ENCODE assay signal across 8 mouse cellular contexts in the genomic region with DNA sequence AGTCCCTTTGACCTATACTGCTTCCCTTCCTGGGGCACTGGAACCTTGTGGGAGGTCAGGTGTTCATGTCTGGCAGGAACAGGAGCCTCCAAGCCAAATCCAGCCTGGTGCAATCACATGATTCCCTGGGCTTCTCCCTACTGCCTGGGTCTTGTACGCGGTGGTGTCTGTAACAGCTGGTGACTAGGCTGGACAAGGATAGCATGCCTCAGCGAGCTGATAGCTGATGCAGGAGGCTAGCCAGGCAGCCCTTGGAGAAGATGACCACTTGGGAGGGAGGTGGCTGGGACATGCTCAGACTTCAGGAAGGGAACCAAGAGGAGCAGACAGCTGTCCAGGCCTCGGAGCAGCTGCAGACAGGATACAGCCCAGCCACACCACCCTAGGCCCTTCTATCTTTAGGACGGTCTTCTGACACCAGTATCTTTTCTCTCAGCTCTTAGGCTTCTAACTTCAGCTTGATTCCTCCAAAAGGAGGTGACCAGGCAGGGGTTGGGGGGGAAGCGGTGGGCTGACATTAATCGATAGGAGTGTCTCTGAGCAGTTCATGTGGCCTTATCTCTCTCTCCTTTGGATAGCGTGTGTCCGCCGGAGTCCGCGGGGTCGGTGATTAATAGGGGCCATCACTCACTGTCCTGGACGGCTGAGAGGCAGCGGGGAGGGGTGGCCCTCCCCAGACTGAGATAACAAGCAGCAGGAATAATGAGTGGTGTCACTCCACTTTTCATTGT. TPM values are rescaled to one million over a fixed set of nuclear protein-coding genes. Genes with fewer than 3 reads are reported as not detected.
DNase-seq lines count a peak whose midpoint lies in the region; ATAC-seq and TF ChIP-seq lines count a peak whose summit lies in the region.

No protein-coding gene starts in this region.

- H3K4me3 ChIP-seq in liver, embryonic 11.5 days (ENCODE audit: low read depth, low read length), result no peak overlapping the region
- H3K4me3 ChIP-seq in hindbrain, embryonic 16.5 days (ENCODE audit: low read length), result no peak overlapping the region
- no peak overlapping the region for H3K4me3 ChIP-seq in myocyte

- H3K4me2 ChIP-seq in liver, embryonic 11.5 days, result peak overlapping the region; percentile 20; the same call in 1 of the 2 replicates
- H3K4me2 ChIP-seq in hindbrain, embryonic 16.5 days (ENCODE audit: low read length), result no peak overlapping the region
- peak overlapping the region; percentile 71 for H3K4me2 ChIP-seq in myocyte (ENCODE audit: low read depth)

- peaks cover 37% of the 10 kb centered on the region for H3K4me1 ChIP-seq in liver, embryonic 11.5 days (replicated peaks; ENCODE audit: control insufficient read depth, insufficient read depth, low read length)
- peaks cover 37% of the 10 kb centered on the region for H3K4me1 ChIP-seq in hindbrain, embryonic 16.5 days (ENCODE audit: control insufficient read depth, insufficient read depth, low read depth, low read length)

- no peaks in the 10 kb centered on the region for H3K27me3 ChIP-seq in liver, embryonic 11.5 days (replicated peaks; ENCODE audit: control insufficient read depth, insufficient read depth, low read length)
- H3K27me3 ChIP-seq in hindbrain, embryonic 16.5 days (replicated peaks; ENCODE audit: control insufficient read depth, insufficient read depth, low read length), result no peaks in the 10 kb centered on the region
- H3K27me3 ChIP-seq in myocyte (ENCODE audit: control insufficient read depth, insufficient read depth, insufficient read length), result no peaks in the 10 kb centered on the region

- H3K9me3 ChIP-seq in liver, embryonic 11.5 days (ENCODE audit: control insufficient read depth, low read length), result no peaks in the 10 kb centered on the region
- H3K9me3 ChIP-seq in hindbrain, embryonic 16.5 days (ENCODE audit: control insufficient read depth, low read length), result no peaks in the 10 kb centered on the region

- H3ac ChIP-seq in myocyte (ENCODE audit: control insufficient read depth, insufficient read length), result no peak overlapping the region

- peak overlapping the region; percentile 17; the same call in 1 of the 2 replicates for H3K27ac ChIP-seq in liver, embryonic 11.5 days (ENCODE audit: low read depth, low read length)
- peak overlapping the region; percentile 63 for H3K27ac ChIP-seq in hindbrain, embryonic 16.5 days (ENCODE audit: low read depth, low read length)

- H3K79me2 ChIP-seq in myocyte (ENCODE audit: control insufficient read depth, insufficient read depth), result no peaks in the 10 kb centered on the region

- no peak; the same call in none of the 2 replicates for ATAC-seq in liver, embryonic 11.5 days (replicated peaks; ENCODE audit: low FRiP score)
- ATAC-seq in hindbrain, embryonic 16.5 days, result no peak
- no peak for ATAC-seq in CD4-positive, CD25-positive, alpha-beta regulatory T cell, adult 4 months

- H3K9ac ChIP-seq in liver, embryonic 11.5 days (ENCODE audit: low read depth, low read length), result no peak overlapping the region
- peak overlapping the region; percentile 52 for H3K9ac ChIP-seq in hindbrain, embryonic 16.5 days (ENCODE audit: low read depth, low read length)

- peak; percentile 47 for TF ChIP-seq POLR2A in myocyte (IDR thresholded peaks at IDR 0.05; ENCODE audit: insufficient read length, low read depth)

- H3K36me3 ChIP-seq in liver, embryonic 11.5 days (ENCODE audit: control insufficient read depth, insufficient read depth, low read length), result peaks cover 8% of the 10 kb centered on the region; the same call in 1 of the 2 replicates
- peaks cover 9% of the 10 kb centered on the region for H3K36me3 ChIP-seq in hindbrain, embryonic 16.5 days (ENCODE audit: control insufficient read depth, insufficient read depth, low read length)
- H3K36me3 ChIP-seq in myocyte (ENCODE audit: control insufficient read depth, insufficient read depth), result no peaks in the 10 kb centered on the region

- DNase-seq in liver, embryonic 11.5 days (ENCODE audit: low spot score), result no peak
- DNase-seq in liver, result no peak
- DNase-seq in gastrocnemius, postnatal 10 days, result peak; percentile 40
- no peak for DNase-seq in right cerebral cortex, postnatal 36 days (ENCODE audit: low spot score in 2 of 2)
- no peak for DNase-seq in urinary bladder, adult 2 months (ENCODE audit: low spot score)

- WGBS in liver, embryonic 11.5 days, result 24% methylated on average over 15 of the region's 15 CpGs
- WGBS in hindbrain, embryonic 16.5 days, result 27% methylated on average over 15 of the region's 15 CpGs

TF ChIP-seq in myocyte, 11 proteins besides CTCF, POLR2A, EP300 and RAD21:
- TF ChIP-seq MAX (IDR thresholded peaks at IDR 0.05; ENCODE audit: low read depth) (no peak), USF1 (IDR thresholded peaks at IDR 0.05; ENCODE audit: low read depth) (peak; percentile 31), CEBPB (IDR thresholded peaks at IDR 0.05; ENCODE audit: insufficient read depth, poor library complexity, severe bottlenecking) (no peak), SRF (IDR thresholded peaks at IDR 0.05; ENCODE audit: control insufficient read depth, insufficient read length, low read depth) (no peak), REST (IDR thresholded peaks at IDR 0.05; ENCODE audit: insufficient read depth, insufficient read length) (no peak), TCF3 (IDR thresholded peaks at IDR 0.05; ENCODE audit: insufficient read length, low read depth) (peak; percentile 77), POLR2AphosphoS2 (IDR thresholded peaks at IDR 0.05; ENCODE audit: insufficient read length, low read depth) (peak; percentile 75), MYOG (IDR thresholded peaks at IDR 0.05; ENCODE audit: control insufficient read depth in 1 of 3, insufficient read depth in 1 of 3, insufficient read length in 2 of 3, low read depth in 2 of 3) (peak; percentile 96 to 99 (median 98)), TCF12 (IDR thresholded peaks at IDR 0.05; ENCODE audit: insufficient read depth, poor library complexity, severe bottlenecking) (peak; percentile 29), MYOD1 (IDR thresholded peaks at IDR 0.05; ENCODE audit: control insufficient read depth in 1 of 3, insufficient read length in 2 of 3, low read depth in 2 of 3) (peak; percentile 84 to 99 (median 96)), E2F4 (IDR thresholded peaks at IDR 0.05; ENCODE audit: insufficient read depth) (no peak)

RNA-seq across cellular contexts. Expression of gene Cdk5rap3, which starts 9.7 kb away (rescaled TPM):
- polyA plus RNA-seq in liver, embryonic 11.5 days (2014; fragmentation: Nextera tagmentation; extraction: Ambion mirVana), result 69.6 and 71.3 TPM in 2 replicates
- 10 to 100 TPM; 30.0 to 39.3 TPM for total RNA-seq in gastrocnemius, postnatal 10 days (2021)
- polyA plus RNA-seq in hindbrain, embryonic 16.5 days (2015; fragmentation: Nextera tagmentation; extraction: Ambion mirVana), result 81.2 and 84.8 TPM in 2 replicates
- polyA plus RNA-seq in myocyte (2012; fragmentation: generic; extraction: Trizol), result 65.8 TPM
- polyA plus RNA-seq in urinary bladder, adult 2 months (2012; rRNA removed), result 46.5 and 47.5 TPM in 2 replicates
- polyA plus RNA-seq in CD4-positive, CD25-positive, alpha-beta regulatory T cell, adult 4 months (2017; shearing (Covaris generic)), result 100 to 1,000 TPM in 1 of 2 experiments, 10 to 100 TPM in 1; 82.3 to 119 TPM

RNA-seq across cellular contexts. Expression of gene Prr15l, which starts 21.3 kb away (rescaled TPM):
- 1.8 and 2.2 TPM in 2 replicates for polyA plus RNA-seq in liver, embryonic 11.5 days (2014; fragmentation: Nextera tagmentation; extraction: Ambion mirVana)
- total RNA-seq in gastrocnemius, postnatal 10 days (2021), result not detected
- 0.35 and 0.60 TPM in 2 replicates for polyA plus RNA-seq in hindbrain, embryonic 16.5 days (2015; fragmentation: Nextera tagmentation; extraction: Ambion mirVana)
- polyA plus RNA-seq in myocyte (2012; fragmentation: generic; extraction: Trizol), result 0.07 TPM
- polyA plus RNA-seq in urinary bladder, adult 2 months (2012; rRNA removed), result 7.6 and 8.9 TPM in 2 replicates
- 1 to 10 TPM in 1 of 2 experiments, under 1 TPM in 1; 0.48 to 1.5 TPM for polyA plus RNA-seq in CD4-positive, CD25-positive, alpha-beta regulatory T cell, adult 4 months (2017; shearing (Covaris generic))

RNA-seq across cellular contexts. Expression of gene Pnpo, which starts 37.2 kb away (rescaled TPM):
- polyA plus RNA-seq in liver, embryonic 11.5 days (2014; fragmentation: Nextera tagmentation; extraction: Ambion mirVana), result 206 and 226 TPM in 2 replicates
- total RNA-seq in gastrocnemius, postnatal 10 days (2021), result 1 to 10 TPM; 8.4 to 9.4 TPM
- polyA plus RNA-seq in hindbrain, embryonic 16.5 days (2015; fragmentation: Nextera tagmentation; extraction: Ambion mirVana), result 36.2 and 37.3 TPM in 2 replicates
- polyA plus RNA-seq in myocyte (2012; fragmentation: generic; extraction: Trizol), result 7.5 TPM
- polyA plus RNA-seq in urinary bladder, adult 2 months (2012; rRNA removed), result 22.4 and 25.5 TPM in 2 replicates
- polyA plus RNA-seq in CD4-positive, CD25-positive, alpha-beta regulatory T cell, adult 4 months (2017; shearing (Covaris generic)), result 10 to 100 TPM; 28.5 to 48.5 TPM

RNA-seq across cellular contexts. Expression of gene Copz2, which starts 56.9 kb away (rescaled TPM):
- polyA plus RNA-seq in liver, embryonic 11.5 days (2014; fragmentation: Nextera tagmentation; extraction: Ambion mirVana), result 33.6 and 41.2 TPM in 2 replicates
- total RNA-seq in gastrocnemius, postnatal 10 days (2021), result 10 to 100 TPM; 47.2 to 55.1 TPM
- polyA plus RNA-seq in hindbrain, embryonic 16.5 days (2015; fragmentation: Nextera tagmentation; extraction: Ambion mirVana), result 22.2 and 27.4 TPM in 2 replicates
- polyA plus RNA-seq in myocyte (2012; fragmentation: generic; extraction: Trizol), result 120 TPM
- polyA plus RNA-seq in urinary bladder, adult 2 months (2012; rRNA removed), result 111 and 117 TPM in 2 replicates
- not detected for polyA plus RNA-seq in CD4-positive, CD25-positive, alpha-beta regulatory T cell, adult 4 months (2017; shearing (Covaris generic))
